Mouse (Mus musculus) fibroblast of lung, adult 2 months (primary cell): ENCODE results near the gene Mios.
A peak's percentile ranks its signal among the peaks of the same experiment; 100 is the strongest.

Experiments used
- DNase-seq: peaks from one replicate; pipeline ENCODE4 v3.0.0-alpha.2; 2011; ENCODE audit warnings: low read depth

Gene Mios

DNA sequence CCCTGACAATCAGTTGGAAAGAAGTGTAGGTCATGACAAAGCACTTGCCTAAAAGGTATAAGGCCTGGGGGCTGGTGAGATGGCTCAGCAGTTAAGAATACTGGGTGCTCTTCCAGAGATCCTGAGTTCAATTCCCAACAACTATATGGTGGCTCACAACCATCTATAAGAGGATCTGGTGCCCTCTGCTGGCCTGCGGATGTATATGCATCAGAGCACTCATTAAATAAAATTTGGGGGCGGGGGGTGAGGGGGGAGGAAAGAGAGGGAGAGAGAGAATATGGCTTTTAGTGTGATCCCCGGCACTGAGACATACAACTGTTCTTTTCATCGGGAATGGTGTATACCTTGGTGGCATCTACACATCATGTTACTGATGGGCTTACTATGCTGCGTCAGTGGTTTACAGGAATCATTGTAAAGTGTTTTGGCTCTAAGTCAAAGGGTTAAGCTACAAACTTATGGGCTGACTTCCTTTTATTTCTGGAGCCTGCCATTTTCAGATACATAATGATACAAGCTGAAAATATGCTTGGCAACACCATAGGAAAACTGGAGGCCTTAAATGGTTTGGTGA, 69.5 kb downstream of the Mios start:
- DNase-seq: no peak

- DNase-seq: no peak
Observed at GRCm38 (mm10) chr6:8283255-8283654, 74.2 kb downstream of the Mios start.

DNA sequence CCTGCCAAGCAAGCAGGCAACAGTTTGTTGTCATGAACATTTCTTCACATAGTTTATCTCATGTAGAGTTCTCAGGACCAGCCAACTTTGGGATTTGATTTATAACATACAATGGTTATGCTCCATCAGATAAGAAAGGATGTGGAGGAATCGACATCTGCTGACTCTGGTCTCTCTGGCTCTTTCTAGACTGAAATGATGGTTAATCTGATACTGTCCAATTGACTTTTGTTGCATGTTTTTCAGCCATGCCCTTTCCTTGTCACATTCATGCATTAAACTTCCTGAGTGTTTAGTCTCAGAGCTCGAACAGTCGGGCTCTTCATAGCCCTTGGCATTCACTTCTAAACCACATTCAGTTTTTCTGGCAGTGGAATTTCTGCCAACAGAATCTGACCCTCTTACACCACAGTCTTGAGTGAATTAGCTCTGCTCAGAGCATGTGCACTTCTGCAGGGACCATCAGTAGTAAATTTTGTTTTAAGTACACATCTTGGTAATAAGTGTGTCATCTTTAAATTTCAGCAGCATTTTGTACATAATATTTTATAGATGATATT, 76.5 kb downstream of the Mios start:
- DNase-seq: peak; percentile 86
